Mouse (Mus musculus) left cerebral cortex, adult 2 months (tissue): ENCODE results near the gene Qtrt1. TPM values are rescaled to one million over a fixed set of nuclear protein-coding genes. Genes with fewer than 3 reads are reported as not detected.

Experiments
- DNase-seq, 2 experiments: peaks; one replicate each; pipeline ENCODE4 v3.0.0; 2021 to 2022; ENCODE audit warnings: low spot score in 2 of 2, mixed read lengths in 1 of 2; ENCODE audit errors: extremely low spot score in 1 of 2
- H3K27ac ChIP-seq: fragments of 200-600 bp; 2 replicates; pipeline ENCODE4 v1.8.1; 2022
- H3K4me3 ChIP-seq: fragments of 200-600 bp; 2 replicates; pipeline ENCODE4 v1.8.1; 2022
- CTCF ChIP-seq: fragments of 200-600 bp; IDR thresholded peaks from 2 replicates; pipeline ENCODE4 v1.8.1; 2022; ENCODE audit warnings: antibody characterized with exemption, mild to moderate bottlenecking, moderate library complexity
- intact Hi-C: fragments of 180-260 bp; cut with DNase I; formaldehyde crosslinking; loops from one replicate; pipeline ENCODE4 v1.15.1; 2025
- total RNA-seq, 2 experiments: library from RNA; stranded (reverse); gene quantifications; 2 replicates each; pipeline ENCODE4 v1.2.3; 2021

The Qtrt1 gene
- total RNA-seq, 2 experiments from 2014 or later, result 26.2 to 35.7 TPM

DNA sequence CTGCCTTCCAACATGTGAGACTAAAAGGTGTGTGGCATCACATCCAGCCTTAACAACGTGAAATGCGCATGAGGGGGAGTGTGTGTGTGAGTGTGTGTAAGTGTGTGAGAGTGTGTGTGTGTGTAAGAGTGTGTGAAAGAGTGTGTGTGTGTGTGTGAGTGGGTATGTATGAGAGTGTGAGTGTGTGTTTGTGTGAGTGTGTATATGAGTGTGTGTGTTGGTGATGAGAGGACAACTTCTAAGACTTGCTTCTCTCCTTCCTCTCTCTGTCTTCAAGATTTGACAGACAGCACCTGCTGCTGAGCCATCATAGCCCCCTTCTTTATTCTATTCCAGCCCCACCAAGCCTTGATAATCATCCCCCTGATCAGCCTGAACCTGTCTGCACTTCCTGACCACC lies 28.3 kb downstream of the Qtrt1 start:
- H3K4me3 ChIP-seq, result no peak overlapping the region
- DNase-seq, result no peak
- intact Hi-C loops, result no loop called here
- no peak for TF ChIP-seq CTCF
- H3K27ac ChIP-seq, result no peak overlapping the region

- DNase-seq, result no peak
- Histone ChIP-seq H3K27ac (no peak overlapping the region), H3K4me3 (no peak overlapping the region)
- intact Hi-C loops, result no loop called here
- TF ChIP-seq CTCF, result no peak
These were observed 28.8 kb downstream of the Qtrt1 start for GRCm38 (mm10) chr9:21440387-21440786.

GRCm38 (mm10) chr9:21443853-21444252 lies 32.2 kb downstream of the Qtrt1 start:
- TF ChIP-seq CTCF, result no peak
- Histone ChIP-seq H3K27ac (no peak overlapping the region), H3K4me3 (no peak overlapping the region)
- intact Hi-C loops, result no loop called here
- DNase-seq, result no peak

DNA sequence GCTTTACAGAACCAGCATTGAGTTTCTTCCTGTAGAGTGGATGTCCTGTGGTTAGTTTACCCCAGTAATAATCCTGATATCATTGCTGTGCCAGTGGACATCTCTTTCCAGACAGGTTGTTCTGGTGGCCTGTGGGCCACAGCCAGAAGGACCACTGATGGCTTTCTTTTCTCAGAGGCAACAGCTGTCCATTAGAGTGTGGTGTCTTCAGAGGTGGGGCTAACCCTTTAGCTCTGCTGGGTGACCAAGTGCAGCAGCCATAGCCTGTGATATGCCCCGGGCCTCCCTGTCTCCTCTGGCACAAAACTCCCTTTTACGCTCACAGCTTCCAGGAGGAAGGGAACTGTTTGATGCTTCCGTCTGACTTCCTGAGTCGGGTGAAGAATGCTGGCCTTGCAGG lies 32.9 kb downstream of the Qtrt1 start:
- H3K27ac ChIP-seq, result no peak overlapping the region
- no peak for TF ChIP-seq CTCF
- intact Hi-C loops, result no loop called here
- no peak for DNase-seq
- H3K4me3 ChIP-seq, result no peak overlapping the region

- TF ChIP-seq CTCF, result peak; percentile 9
- DNase-seq, result no peak
- H3K27ac ChIP-seq, result no peak overlapping the region
- intact Hi-C loops, result no loop called here
- no peak overlapping the region for H3K4me3 ChIP-seq
These were observed 33.6 kb downstream of the Qtrt1 start for GRCm38 (mm10) chr9:21445081-21445744.

- no peak for DNase-seq
- intact Hi-C loops, result no loop called here
- H3K27ac ChIP-seq, result no peak overlapping the region
- no peak for TF ChIP-seq CTCF
- no peak overlapping the region for H3K4me3 ChIP-seq
These were observed 36.1 kb downstream of the Qtrt1 start for GRCm38 (mm10) chr9:21447778-21448177.

DNA sequence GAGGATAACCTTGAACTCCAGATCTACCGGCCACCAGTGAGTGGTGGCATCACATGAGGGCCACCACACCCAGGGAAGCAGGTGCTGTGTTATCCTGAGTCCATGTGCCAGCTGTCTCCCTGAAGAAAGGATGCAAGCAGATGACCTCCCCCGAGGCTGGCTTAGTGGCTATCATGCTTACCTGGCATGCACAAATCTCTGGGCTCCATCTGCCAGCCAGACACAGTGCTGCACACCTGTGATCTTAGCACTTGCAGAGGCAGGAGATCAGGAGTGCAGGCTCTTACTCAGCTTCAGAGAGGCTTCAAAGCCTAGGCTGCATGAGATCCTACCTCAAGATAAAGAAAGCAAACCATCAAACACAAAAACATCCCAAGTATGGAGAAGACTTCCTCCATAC lies 38.1 kb downstream of the Qtrt1 start:
- DNase-seq, result no peak
- peak overlapping the region; percentile 32; the same call in 1 of the 2 replicates for H3K27ac ChIP-seq
- intact Hi-C loops, result no loop called here
- no peak overlapping the region for H3K4me3 ChIP-seq
- no peak for TF ChIP-seq CTCF

DNA sequence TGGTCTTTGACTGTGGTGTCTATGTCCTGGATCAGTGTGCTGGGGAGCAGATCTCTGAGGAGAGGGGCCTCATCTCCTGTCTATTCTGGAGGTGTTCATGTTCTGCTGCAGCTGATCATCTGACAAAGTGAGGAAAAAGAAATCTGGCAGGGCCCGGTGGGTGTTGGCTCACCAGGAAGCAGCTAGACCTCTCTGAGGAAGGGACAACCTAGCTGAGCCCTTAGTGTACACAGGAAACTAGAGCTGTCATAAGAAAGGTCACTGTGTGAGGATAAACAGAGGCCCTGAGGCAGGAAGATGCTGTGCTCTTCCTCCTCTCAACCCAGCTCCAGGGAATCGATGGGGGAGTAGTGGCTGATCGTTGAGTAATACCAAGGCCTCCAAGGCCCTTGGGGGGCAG lies 38.6 kb downstream of the Qtrt1 start:
- Histone ChIP-seq H3K4me3 (no peak overlapping the region), H3K27ac (peak overlapping the region; percentile 28; the same call in 1 of the 2 replicates)
- intact Hi-C loops, result no loop called here
- no peak for DNase-seq
- no peak for TF ChIP-seq CTCF

DNA sequence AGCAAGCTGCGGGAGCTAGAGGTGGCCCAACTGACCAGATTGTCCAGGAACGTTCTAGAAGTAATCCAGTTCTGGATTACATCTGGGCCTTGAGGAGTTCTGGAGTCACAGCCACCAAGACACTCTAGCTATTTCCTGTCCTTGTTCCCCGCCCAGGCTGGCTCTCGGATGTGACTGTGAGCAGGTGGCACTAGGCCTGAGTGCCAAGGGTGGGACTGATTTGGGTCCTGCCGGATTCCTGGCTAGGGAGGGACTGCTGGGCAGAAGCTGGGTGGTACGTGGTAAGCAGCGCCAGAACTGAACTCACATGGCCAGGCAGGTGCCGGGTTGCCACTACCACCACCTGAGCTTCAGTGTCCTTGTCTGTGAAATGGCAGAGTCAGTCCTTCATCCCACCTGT lies 39.8 kb downstream of the Qtrt1 start:
- no peak for TF ChIP-seq CTCF
- H3K27ac ChIP-seq, result peak overlapping the region; percentile 78
- intact Hi-C loops, result no loop called here
- no peak overlapping the region for H3K4me3 ChIP-seq
- no peak for DNase-seq

GRCm38 (mm10) chr9:21451870-21452269 lies 40.2 kb downstream of the Qtrt1 start:
- H3K4me3 ChIP-seq, result no peak overlapping the region
- intact Hi-C loops, result no loop called here
- TF ChIP-seq CTCF, result no peak
- DNase-seq, result no peak
- H3K27ac ChIP-seq, result peak overlapping the region; percentile 78

DNA sequence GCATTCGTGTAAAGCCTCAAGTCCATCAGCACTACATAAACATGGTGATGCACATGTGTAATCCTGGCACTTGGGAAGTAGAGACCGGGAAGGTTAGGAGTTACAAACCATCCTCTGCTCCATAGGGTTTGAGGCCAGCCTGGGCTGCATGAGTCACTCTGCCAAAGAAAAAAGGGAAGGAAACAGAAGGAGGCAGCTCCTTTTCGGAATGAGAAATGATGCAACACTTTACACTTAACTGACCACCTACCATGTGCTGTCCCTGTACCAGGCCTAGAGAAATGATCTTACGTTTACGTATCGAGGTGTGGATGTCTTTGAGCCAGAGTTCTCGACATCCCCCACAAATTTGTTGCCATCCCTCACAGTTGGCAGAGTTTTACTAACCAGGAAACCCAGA lies 41.4 kb downstream of the Qtrt1 start:
- DNase-seq, result no peak
- peak overlapping the region; percentile 78 for H3K27ac ChIP-seq
- intact Hi-C loops, result no loop called here
- no peak for TF ChIP-seq CTCF
- no peak overlapping the region for H3K4me3 ChIP-seq

- TF ChIP-seq CTCF, result no peak
- Histone ChIP-seq H3K4me3 (no peak overlapping the region), H3K27ac (peak overlapping the region; percentile 78)
- intact Hi-C loops, result no loop called here
- DNase-seq, result no peak
These were observed 41.8 kb downstream of the Qtrt1 start for GRCm38 (mm10) chr9:21453459-21453858.

GRCm38 (mm10) chr9:21454556-21454955 lies 42.9 kb downstream of the Qtrt1 start:
- no peak for TF ChIP-seq CTCF
- Histone ChIP-seq H3K27ac (peak overlapping the region; percentile 74; the same call in 1 of the 2 replicates), H3K4me3 (no peak overlapping the region)
- no peak for DNase-seq
- intact Hi-C loops, result no loop called here
